Mouse (Mus musculus) right cerebral cortex, postnatal 25 days (tissue): ENCODE data around the gene Olfr410.

ENCODE experiments used
- DNase-seq: peaks from one replicate; pipeline ENCODE4 v3.0.0; 2022

The Olfr410 gene

GRCm38 (mm10) chr11:74337931-74338330 lies at the start of gene Olfr410:
TSS of gene Olfr410 (minus strand) at chr11:74338031.
- DNase-seq: no peak

DNA sequence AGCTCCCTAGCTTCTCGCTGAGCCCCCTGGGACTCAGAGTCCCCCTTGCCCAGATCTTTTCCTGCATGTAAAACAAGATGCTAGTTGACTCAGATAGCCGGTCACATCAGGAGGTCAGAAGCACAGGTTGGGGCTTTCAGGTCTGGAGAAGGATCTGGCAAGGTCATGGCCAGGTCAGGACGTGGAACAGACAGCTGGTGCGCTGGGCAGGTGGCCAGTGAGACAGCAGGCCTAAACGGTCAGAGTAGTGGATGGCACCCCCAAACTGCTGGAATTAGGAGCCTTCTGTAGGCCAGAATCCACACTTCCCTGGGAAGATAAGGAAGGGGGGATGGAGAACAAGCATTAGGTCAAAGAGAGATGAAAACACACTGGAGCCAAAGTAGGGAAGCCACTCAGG lies 49.4 kb upstream of the Olfr410 start:
- DNase-seq: no peak

DNA sequence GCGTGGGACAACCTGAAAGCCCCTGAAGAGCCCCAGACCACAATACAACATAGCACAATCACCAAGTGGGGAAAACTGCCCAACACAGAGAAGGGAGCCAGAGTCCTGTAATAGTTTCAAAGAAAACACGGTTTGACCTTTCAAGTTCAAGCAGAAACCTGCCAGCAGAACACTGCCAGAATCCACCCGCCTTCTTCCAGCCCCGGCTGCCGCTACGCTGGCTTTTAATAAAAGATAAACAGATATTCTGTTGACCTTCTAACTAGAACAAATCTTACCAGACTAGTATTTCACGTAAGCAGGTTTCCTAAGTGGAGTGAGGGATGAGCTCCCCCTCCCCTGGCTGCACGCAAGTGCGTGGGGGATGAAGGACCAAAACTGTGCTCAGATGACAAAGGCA lies 47.8 kb upstream of the Olfr410 start:
- no peak for DNase-seq

DNA sequence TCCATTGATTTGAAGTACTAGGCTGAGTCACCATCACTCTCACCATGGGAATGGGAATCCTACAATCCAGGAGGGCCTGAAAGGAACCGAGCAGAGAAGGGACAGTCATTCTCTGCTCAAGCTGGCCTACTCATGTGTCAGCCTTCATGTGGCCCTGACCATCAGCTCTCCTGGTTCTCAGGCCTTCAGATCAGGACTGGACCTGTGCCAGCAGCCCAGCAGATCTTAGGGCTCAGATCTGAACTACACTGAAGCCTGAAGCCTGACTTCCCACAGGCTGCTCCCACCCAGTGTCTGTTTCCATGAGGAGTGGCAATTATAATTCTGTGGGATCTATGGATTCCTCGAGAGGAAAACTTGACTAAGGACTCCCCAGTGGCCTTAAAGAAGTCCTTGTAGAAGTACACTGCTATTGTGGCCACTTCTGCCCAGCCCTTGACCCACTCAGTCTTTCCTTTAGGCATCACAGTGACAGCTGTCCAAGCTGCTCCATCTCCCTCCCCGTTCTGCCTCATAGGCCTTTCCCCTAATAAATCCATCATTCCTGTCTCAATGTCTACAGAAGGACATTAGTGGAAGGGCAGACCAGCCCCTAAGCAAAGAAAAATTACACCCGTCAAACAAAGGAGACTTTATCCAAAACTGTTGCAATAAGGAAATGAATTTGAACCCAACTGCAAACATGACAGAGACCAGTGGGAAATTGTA lies 41.5 kb upstream of the Olfr410 start:
- no peak for DNase-seq

- DNase-seq: peak; percentile 57
These were observed 39.0 kb upstream of the Olfr410 start for GRCm38 (mm10) chr11:74376847-74377246.

DNA sequence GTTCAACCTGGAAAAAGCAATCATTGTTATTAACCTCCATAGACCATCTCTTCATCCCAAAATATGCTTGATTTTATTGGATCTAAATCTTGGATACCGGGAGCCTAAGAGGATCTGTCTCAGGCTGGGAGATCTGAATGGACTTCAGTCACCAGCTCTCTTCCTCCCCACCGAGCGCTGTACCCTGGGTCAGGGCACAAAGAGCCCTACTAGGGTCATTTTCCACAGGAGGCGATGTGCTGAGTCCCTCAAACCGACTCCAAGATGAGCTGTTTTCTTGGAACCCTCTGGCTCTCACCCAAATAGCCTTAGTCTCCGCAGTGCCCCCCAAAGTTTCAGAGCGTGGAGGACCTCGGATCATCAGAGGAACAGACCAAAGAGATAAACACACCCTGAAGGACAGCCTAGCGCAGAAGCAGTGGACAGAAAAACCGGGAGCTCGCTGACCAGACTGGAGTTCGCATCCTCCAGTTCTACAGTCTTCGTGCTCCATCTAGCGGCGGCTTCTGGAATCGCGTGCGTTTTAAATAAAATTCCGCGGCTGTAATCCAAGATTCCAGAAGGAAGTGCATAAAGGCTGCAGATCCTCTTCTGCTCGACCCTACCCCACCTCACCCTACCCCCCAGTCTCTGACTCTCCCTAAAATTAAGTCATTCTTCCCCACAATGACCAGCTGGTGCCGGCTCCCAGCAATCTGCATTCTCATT lies 33.7 kb upstream of the Olfr410 start:
- peak; percentile 77 for DNase-seq

- DNase-seq: no peak
These were observed 23.9 kb upstream of the Olfr410 start, which contains the start of gene Olfr412 for GRCm38 (mm10) chr11:74361769-74362168. TSS of gene Olfr412 (plus strand) at chr11:74362069.

DNA sequence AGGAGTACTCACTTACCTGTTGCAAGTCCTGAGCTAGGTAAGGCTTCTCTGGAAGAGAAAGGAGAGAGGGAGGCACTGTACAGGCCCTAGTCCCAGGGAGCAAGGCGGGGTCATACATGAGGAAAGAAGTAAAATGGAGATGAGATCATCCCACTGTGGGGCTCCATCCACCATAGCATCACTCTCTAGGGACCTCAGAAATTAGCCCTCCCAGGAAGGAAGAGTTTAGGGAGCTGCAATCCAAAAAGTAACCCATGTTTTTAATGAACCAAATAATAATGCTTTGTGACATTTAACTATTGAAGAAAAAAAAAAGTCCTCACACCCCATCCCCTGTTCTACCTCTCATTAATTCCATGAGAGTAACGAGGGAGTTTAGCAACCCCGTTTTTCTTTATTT lies 14.7 kb upstream of the Olfr410 start, which contains the start of gene Olfr411:
Gene Olfr411 (minus strand): TSS at position 101 of the 400 bp plus-strand sequence.
- no peak for DNase-seq

GRCm38 (mm10) chr11:74328781-74329180 lies 9.1 kb downstream of the Olfr410 start:
- no peak for DNase-seq

DNA sequence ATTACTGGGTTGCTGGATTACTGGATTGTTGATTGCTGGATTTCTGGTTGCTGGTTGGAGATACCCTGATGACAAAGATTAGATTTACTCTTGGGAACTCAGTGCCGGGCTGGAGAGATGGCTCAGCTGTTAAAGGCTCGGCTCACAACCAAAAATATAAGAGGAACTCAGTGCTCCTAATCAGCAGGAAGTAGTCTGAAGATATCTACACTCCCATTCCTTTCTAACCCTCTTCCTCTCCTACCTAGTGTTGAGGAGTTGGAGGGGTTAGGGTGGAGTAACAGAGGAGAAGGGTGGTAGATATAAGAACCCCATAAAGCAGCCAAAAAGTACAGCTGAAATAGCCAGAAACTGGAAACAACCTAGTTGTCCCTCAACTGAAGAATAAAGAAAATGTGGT lies 11.8 kb downstream of the Olfr410 start:
- DNase-seq: no peak

DNA sequence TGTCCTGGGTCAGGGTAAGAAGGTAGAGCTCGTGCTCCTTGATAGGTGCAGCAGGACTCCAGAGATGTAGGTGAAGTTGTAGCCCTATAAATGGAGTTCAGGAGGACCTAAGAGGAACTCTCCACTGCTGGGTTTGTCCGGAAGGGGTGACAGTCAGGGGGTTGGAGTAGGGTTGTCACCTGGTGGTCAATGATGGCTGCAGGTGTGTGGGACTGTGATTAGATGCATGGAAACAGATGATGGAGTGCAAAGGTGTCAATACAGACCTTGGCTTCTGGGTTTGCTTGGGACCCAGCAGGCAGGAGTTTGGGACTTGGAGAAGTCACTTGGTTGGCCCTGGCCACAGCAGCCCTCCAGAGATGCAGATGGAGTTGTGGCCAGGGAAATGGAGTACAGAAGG lies 50.6 kb downstream of the Olfr410 start:
- DNase-seq: no peak

GRCm38 (mm10) chr11:74283436-74283835 lies 54.4 kb downstream of the Olfr410 start, which contains the start of gene Olfr59:
TSS of gene Olfr59 (plus strand) at chr11:74283736.
- DNase-seq: no peak
